Mouse (Mus musculus): ENCODE measurements at regions not wholly inside any gene's neighbourhood (a gene's known extent, or its start where the extent isn't known, plus 50 kb on each side); places are given as distances from the start of the nearest gene placed in this dataset.

- Histone ChIP-seq H3K27ac (replicated peaks) (no peak overlapping the region), H3K36me3 (replicated peaks) (no peaks in the 10 kb centered on the region), H3K9me3 (no peaks in the 10 kb centered on the region), H3K4me1 (peaks cover 20% of the 10 kb centered on the region), H3K27me3 (replicated peaks; ENCODE audit: low read depth, poor library complexity, severe bottlenecking) (no peaks in the 10 kb centered on the region), H3K4me3 (no peak overlapping the region)
- DNase-seq (ENCODE audit: low spot score), result no peak
- WGBS, result 53% methylated on average over 8 of the region's 8 CpGs
Measured at GRCm38 (mm10) chr1:19673448-19674396, 465.0 kb downstream of the Tfap2b start.

GRCm38 (mm10) chr1:19674397-19674770 is 465.7 kb downstream of the Tfap2b start:
- Histone ChIP-seq H3K9me3 (no peaks in the 10 kb centered on the region), H3K4me1 (peaks cover 20% of the 10 kb centered on the region), H3K4me3 (no peak overlapping the region), H3K36me3 (replicated peaks) (no peaks in the 10 kb centered on the region), H3K27me3 (replicated peaks; ENCODE audit: low read depth, poor library complexity, severe bottlenecking) (no peaks in the 10 kb centered on the region), H3K27ac (replicated peaks) (no peak overlapping the region)
- WGBS, result 40% methylated on average over 3 of the region's 3 CpGs
- no peak for DNase-seq (ENCODE audit: low spot score)

GRCm38 (mm10) chr1:19681024-19681778 is 472.5 kb downstream of the Tfap2b start:
- peaks cover 11% of the 10 kb centered on the region for H3K4me1 ChIP-seq
- H3K27ac ChIP-seq (replicated peaks), result 0 out of 2 replicates have a peak overlapping the region, but pooled peaks have one; percentile 6
- H3K36me3 ChIP-seq (replicated peaks), result no peaks in the 10 kb centered on the region
- H3K4me3 ChIP-seq, result no peak overlapping the region
- H3K27me3 ChIP-seq (replicated peaks; ENCODE audit: low read depth, poor library complexity, severe bottlenecking), result no peaks in the 10 kb centered on the region
- DNase-seq (ENCODE audit: low spot score), result peak; percentile 37
- no peaks in the 10 kb centered on the region for H3K9me3 ChIP-seq
- WGBS, result 36% methylated on average over 12 of the region's 12 CpGs
